Mouse (Mus musculus) E14TG2a.4 (cell line): ENCODE data around the gene Dnaic1.

ENCODE experiments used
- CTCF ChIP-seq: conservative IDR thresholded peaks from 2 replicates; pipeline ENCODE4 v1.5.1; 2014; ENCODE audit warnings: low read length
- NANOG ChIP-seq: IDR thresholded peaks from 2 replicates; pipeline ENCODE4 v1.6.1; 2014; ENCODE audit warnings: borderline replicate concordance, low read length, mixed read lengths
- POU5F1 ChIP-seq: IDR thresholded peaks from 2 replicates; pipeline ENCODE4 v1.6.1; 2014; ENCODE audit warnings: low read length, borderline replicate concordance

DNA sequence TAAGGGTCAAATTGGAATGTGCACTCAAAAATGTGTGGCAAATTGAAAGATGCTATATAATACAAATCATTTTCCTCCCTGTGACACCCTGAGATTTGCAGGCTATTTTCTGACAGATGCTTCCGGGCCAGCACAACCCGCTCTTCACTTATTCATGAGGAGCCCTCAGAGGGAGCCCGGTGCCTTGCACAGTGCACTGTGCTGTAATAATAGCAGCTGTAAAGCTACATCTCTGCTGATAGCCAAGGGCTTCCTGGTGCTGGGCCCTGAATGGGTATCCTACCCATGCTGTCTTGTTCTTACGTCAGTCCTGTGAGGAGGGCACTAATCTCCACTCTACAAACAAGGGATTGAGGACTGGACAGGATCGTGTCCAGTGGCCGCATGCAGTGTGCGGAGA is 13.8 kb downstream of the Dnaic1 start:
- TF ChIP-seq CTCF: no peak
- TF ChIP-seq NANOG: no peak
- no peak for TF ChIP-seq POU5F1
